Mouse (Mus musculus) MEL (cell line): ENCODE data around the gene Arhgap23. TPM values are rescaled to one million over a fixed set of nuclear protein-coding genes. Genes with fewer than 3 reads are reported as not detected.
A peak's percentile ranks its signal among the peaks of the same experiment; 100 is the strongest.

Experiments used
- DNase-seq: peaks from one replicate; pipeline ENCODE4 v3.0.0; 2011; ENCODE audit warnings: low read depth, low spot score
- H3K27ac ChIP-seq: 2 replicates; pipeline ENCODE4 v1.5.1; 2012; ENCODE audit warnings: low read depth, mild to moderate bottlenecking, control low read depth, low read length, moderate library complexity; ENCODE audit not compliant: control insufficient read depth
- H3K27me3 ChIP-seq, 2 experiments: fragments of 150-350 bp in 1 of 2; sonication (generic) in 1 of 2; 2 replicates each; pipeline ENCODE4 v1.6.1; 2012; ENCODE audit warnings: low read length in 2 of 2, mild to moderate bottlenecking in 2 of 2, improper control_type of control experiment in 1 of 2, moderate library complexity in 1 of 2; ENCODE audit not compliant: insufficient read depth in 2 of 2, control insufficient read depth in 1 of 2
- H3K36me3 ChIP-seq, 2 experiments: 2 replicates each; pipeline ENCODE4 v1.6.1; 2012 to 2014; ENCODE audit warnings: low read length in 2 of 2, improper control_type of control experiment in 1 of 2, inconsistent platforms in 1 of 2, mild to moderate bottlenecking in 1 of 2; ENCODE audit not compliant: insufficient read depth in 2 of 2, control insufficient read depth in 1 of 2
- H3K4me1 ChIP-seq, 2 experiments: fragments of 150-350 bp in 1 of 2; sonication (generic) in 1 of 2; 2 replicates each; pipeline ENCODE4 v1.6.1; 2012; ENCODE audit warnings: low read length in 2 of 2, improper control_type of control experiment in 1 of 2, mild to moderate bottlenecking in 1 of 2; ENCODE audit not compliant: insufficient read depth in 2 of 2, control insufficient read depth in 1 of 2
- H3K4me3 ChIP-seq, 2 experiments: fragments of 150-350 bp in 1 of 2; sonication (generic) in 1 of 2; 2 replicates each; pipeline ENCODE4 v1.5.1; 2012; ENCODE audit warnings: low read depth in 2 of 2, low read length in 2 of 2, mild to moderate bottlenecking in 2 of 2, moderate library complexity in 2 of 2, control low read depth in 1 of 2, improper control_type of control experiment in 1 of 2; ENCODE audit not compliant: control insufficient read depth in 1 of 2, insufficient read depth in 1 of 2
- H3K79me2 ChIP-seq: 2 replicates; pipeline ENCODE4 v1.6.1; 2012; ENCODE audit warnings: mild to moderate bottlenecking, low read length, moderate library complexity; ENCODE audit not compliant: control insufficient read depth, poor library complexity, insufficient read depth
- H3K9ac ChIP-seq: 2 replicates; pipeline ENCODE4 v1.6.1; 2012; ENCODE audit warnings: low read depth, mild to moderate bottlenecking, control low read depth, low read length, moderate library complexity; ENCODE audit not compliant: control insufficient read depth, poor library complexity, severe bottlenecking
- H3K9me3 ChIP-seq: fragments of 150-350 bp; sonication (generic); replicated peaks from 2 replicates; pipeline ENCODE4 v1.6.1; 2012; ENCODE audit warnings: mild to moderate bottlenecking, low read length, improper control_type of control experiment, moderate library complexity; ENCODE audit not compliant: insufficient read depth
- BHLHE40 ChIP-seq: IDR thresholded peaks from 2 replicates; pipeline ENCODE4 v1.6.1; 2012; ENCODE audit warnings: low read depth, mild to moderate bottlenecking, inconsistent platforms, low read length, improper control_type of control experiment, borderline replicate concordance
- CTCF ChIP-seq, 3 experiments: IDR thresholded peaks in 2 of 3; conservative IDR thresholded peaks in 1 of 3; 2 replicates each; pipeline ENCODE4 v1.5.1; 2011 to 2012; ENCODE audit warnings: low read length in 3 of 3, low read depth in 2 of 3, mild to moderate bottlenecking in 2 of 3, improper control_type of control experiment in 1 of 3, inconsistent platforms in 1 of 3, mixed read lengths in 1 of 3, moderate library complexity in 1 of 3; ENCODE audit not compliant: control insufficient read depth in 1 of 3, insufficient read depth in 1 of 3, poor library complexity in 1 of 3, severe bottlenecking in 1 of 3
- E2F4 ChIP-seq: IDR thresholded peaks from 2 replicates; pipeline ENCODE4 v1.6.1; 2011; ENCODE audit warnings: low read depth, low read length, improper control_type of control experiment, borderline replicate concordance
- EP300 ChIP-seq, 2 experiments: IDR thresholded peaks; 2 replicates each; pipeline ENCODE4 v1.6.1; 2011; ENCODE audit warnings: improper control_type of control experiment in 2 of 2, low read length in 2 of 2, low read depth in 1 of 2, mild to moderate bottlenecking in 1 of 2
- ETS1 ChIP-seq: IDR thresholded peaks from 2 replicates; pipeline ENCODE4 v1.6.1; 2012; ENCODE audit warnings: low read depth, mild to moderate bottlenecking, inconsistent platforms, low read length, improper control_type of control experiment, moderate library complexity
- HCFC1 ChIP-seq: IDR thresholded peaks from 2 replicates; pipeline ENCODE4 v1.6.1; 2012; ENCODE audit warnings: low read depth, mild to moderate bottlenecking, inconsistent platforms, low read length, improper control_type of control experiment, moderate library complexity
- JUND ChIP-seq: IDR thresholded peaks from 2 replicates; pipeline ENCODE4 v1.6.1; 2011; ENCODE audit warnings: low read depth, mild to moderate bottlenecking, improper control_type of control experiment, low read length
- MAFK ChIP-seq: IDR thresholded peaks from 2 replicates; pipeline ENCODE4 v1.6.1; 2011; ENCODE audit warnings: low read depth, mild to moderate bottlenecking, low read length, improper control_type of control experiment, borderline replicate concordance
- MAX ChIP-seq: IDR thresholded peaks from 2 replicates; pipeline ENCODE4 v1.6.1; 2011; ENCODE audit warnings: low read length, improper control_type of control experiment
- MEF2A ChIP-seq: IDR thresholded peaks from 2 replicates; pipeline ENCODE4 v1.6.1; 2014; ENCODE audit warnings: low read depth, mild to moderate bottlenecking, inconsistent platforms, low read length, improper control_type of control experiment; ENCODE audit not compliant: poor library complexity, insufficient replicate concordance, severe bottlenecking; ENCODE audit errors: extremely low read depth
- MXI1 ChIP-seq: IDR thresholded peaks from 2 replicates; pipeline ENCODE4 v1.6.1; 2011; ENCODE audit warnings: mild to moderate bottlenecking, low read depth, low read length, improper control_type of control experiment
- MYB ChIP-seq: IDR thresholded peaks from 2 replicates; pipeline ENCODE4 v1.6.1; 2011; ENCODE audit warnings: mild to moderate bottlenecking, low read depth, low read length, improper control_type of control experiment
- NELFE ChIP-seq: IDR thresholded peaks from 2 replicates; pipeline ENCODE4 v1.6.1; 2011; ENCODE audit warnings: low read depth, low read length, improper control_type of control experiment
- NRF1 ChIP-seq: IDR thresholded peaks from 2 replicates; pipeline ENCODE4 v1.6.1; 2014; ENCODE audit warnings: low read depth, mild to moderate bottlenecking, inconsistent platforms, low read length, improper control_type of control experiment, moderate library complexity; ENCODE audit not compliant: poor library complexity, insufficient read depth, severe bottlenecking
- POLR2A ChIP-seq, 2 experiments: IDR thresholded peaks; 2 replicates each; pipeline ENCODE4 v1.6.1; 2011 to 2012; ENCODE audit warnings: low read length in 2 of 2, mild to moderate bottlenecking in 2 of 2, control low read depth in 1 of 2, improper control_type of control experiment in 1 of 2, low read depth in 1 of 2, moderate library complexity in 1 of 2; ENCODE audit not compliant: control insufficient read depth in 1 of 2, insufficient read depth in 1 of 2, poor library complexity in 1 of 2
- POLR2AphosphoS2 ChIP-seq: IDR thresholded peaks from 2 replicates; pipeline ENCODE4 v1.6.1; 2011; ENCODE audit warnings: low read length, improper control_type of control experiment
- POLR2AphosphoS5 ChIP-seq: IDR thresholded peaks from 2 replicates; pipeline ENCODE4 v1.6.1; 2012; ENCODE audit warnings: low read depth, borderline replicate concordance, mild to moderate bottlenecking, inconsistent platforms, low read length, moderate library complexity, mixed read lengths
- RCOR1 ChIP-seq: IDR thresholded peaks from 2 replicates; pipeline ENCODE4 v1.6.1; 2012; ENCODE audit warnings: low read depth, mild to moderate bottlenecking, inconsistent platforms, low read length, improper control_type of control experiment
- SIN3A ChIP-seq: IDR thresholded peaks from 2 replicates; pipeline ENCODE4 v1.6.1; 2012; ENCODE audit warnings: low read length, improper control_type of control experiment, inconsistent platforms
- TBP ChIP-seq: IDR thresholded peaks from 2 replicates; pipeline ENCODE4 v1.8.0; 2011; ENCODE audit warnings: low read depth, low read length, improper control_type of control experiment
- TCF12 ChIP-seq: IDR thresholded peaks from 2 replicates; pipeline ENCODE4 v1.6.1; 2014; ENCODE audit warnings: low read depth, mild to moderate bottlenecking, inconsistent platforms, low read length, improper control_type of control experiment, moderate library complexity
- USF2 ChIP-seq, 2 experiments: IDR thresholded peaks; 2 replicates each; pipeline ENCODE4 v1.6.1; 2011 to 2012; ENCODE audit warnings: improper control_type of control experiment in 2 of 2, low read length in 2 of 2, borderline replicate concordance in 1 of 2, inconsistent platforms in 1 of 2, low read depth in 1 of 2, mild to moderate bottlenecking in 1 of 2; ENCODE audit not compliant: insufficient read depth in 1 of 2
- ZC3H11A ChIP-seq: IDR thresholded peaks from 2 replicates; pipeline ENCODE4 v1.6.1; 2012; ENCODE audit warnings: low read depth, mild to moderate bottlenecking, inconsistent platforms, low read length, improper control_type of control experiment
- polyA plus RNA-seq, 2 experiments: library from polyadenylated mRNA; stranded (reverse) in 1 of 2; unstranded in 1 of 2; fragments of >175 nt in 1 of 2; fragments of >200 nt in 1 of 2; gene quantifications; 2 replicates each; pipeline versions ENCODE4 v1.2.1 to v1.2.4; 2012; ENCODE audit warnings: low replicate concordance in 2 of 2, low read depth in 1 of 2; ENCODE audit not compliant: insufficient read length in 2 of 2, insufficient read depth in 1 of 2, missing spikeins in 1 of 2
- total RNA-seq: library from RNA; depleted of rRNA; stranded (reverse); fragments of 300-350 nt; gene quantifications from 2 replicates; pipeline ENCODE4 v1.2.3, GENCODE M21; 2012; rRNA removed

The Arhgap23 gene
- 1.7 and 1.8 TPM in 2 replicates for total RNA-seq
- polyA plus RNA-seq: 1 to 10 TPM in 1 of 2 experiments, not detected in 1; 7.5 TPM

DNA sequence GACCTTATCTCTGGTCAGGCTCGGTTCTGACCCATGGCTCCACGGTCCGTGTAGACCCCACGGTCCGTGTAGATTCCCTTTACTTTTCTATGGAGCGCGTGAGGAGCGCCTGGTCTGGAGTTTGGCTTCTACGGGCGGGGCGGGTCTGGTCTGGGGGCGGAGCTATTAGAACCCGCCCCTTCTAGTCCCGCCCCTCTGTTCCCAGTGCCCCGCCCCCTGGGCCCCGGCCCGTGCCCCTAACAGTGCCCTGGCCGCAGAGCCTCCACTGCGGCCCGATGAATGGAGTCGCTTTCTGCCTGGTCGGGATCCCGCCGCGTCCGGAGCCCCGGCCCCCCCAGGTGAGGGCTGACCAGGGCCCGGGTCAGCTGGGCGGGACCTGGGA, at the start of gene Arhgap23:
TSS of gene Arhgap23 (plus strand) at position 204 of the 382 bp plus-strand sequence.
- DNase-seq: peak; percentile 79
- TF ChIP-seq NELFE (peak; percentile 28), TCF12 (0 out of 2 replicates have a peak, but pooled peaks have one; percentile 3), EP300 (IDR thresholded peaks at IDR 0.05; ENCODE audit: low read depth in 1 of 2, low read length in 2 of 2) (no peak), POLR2A (IDR thresholded peaks at IDR 0.05; ENCODE audit: control insufficient read depth in 1 of 2, insufficient read depth in 1 of 2, low read depth in 1 of 2, low read length in 2 of 2, poor library complexity in 1 of 2) (peak in 1 of 2 experiments; percentile 47; a peak in 1 of 4 replicates), SIN3A (0 out of 2 replicates have a peak, but pooled peaks have one; percentile 16), MAX (no peak), CTCF (IDR thresholded peaks at IDR 0.05 in 2 of 3, conservative IDR thresholded peaks at IDR 0.05 in 1 of 3; ENCODE audit: control insufficient read depth in 1 of 3, insufficient read depth in 1 of 3, low read depth in 2 of 3, low read length in 3 of 3, poor library complexity in 1 of 3, severe bottlenecking in 1 of 3) (0 out of 6 replicates have a peak, but pooled peaks of 1 of the 3 experiments have one; percentile 1), BHLHE40 (no peak)
- Histone ChIP-seq H3K9ac (peak within 1 kb of the TSS; percentile 79), H3K9me3 (no peaks in the 10 kb centered on the region), H3K27me3 (no peaks in the 10 kb centered on the region), H3K36me3 (peaks cover 0 to 2% of the 10 kb centered on the region in 2 experiments; a peak in 1 of 4 replicates), H3K27ac (0 out of 2 replicates have a peak within 1 kb of the TSS, but pooled peaks have one; percentile 6), H3K79me2 (peaks cover 3% of the 10 kb centered on the region; the same call in 1 of the 2 replicates), H3K4me1 (peaks cover 2 to 5% of the 10 kb centered on the region in 2 experiments; a peak in 1 of 4 replicates), H3K4me3 (peak within 1 kb of the TSS; percentile 84 to 99)

DNA sequence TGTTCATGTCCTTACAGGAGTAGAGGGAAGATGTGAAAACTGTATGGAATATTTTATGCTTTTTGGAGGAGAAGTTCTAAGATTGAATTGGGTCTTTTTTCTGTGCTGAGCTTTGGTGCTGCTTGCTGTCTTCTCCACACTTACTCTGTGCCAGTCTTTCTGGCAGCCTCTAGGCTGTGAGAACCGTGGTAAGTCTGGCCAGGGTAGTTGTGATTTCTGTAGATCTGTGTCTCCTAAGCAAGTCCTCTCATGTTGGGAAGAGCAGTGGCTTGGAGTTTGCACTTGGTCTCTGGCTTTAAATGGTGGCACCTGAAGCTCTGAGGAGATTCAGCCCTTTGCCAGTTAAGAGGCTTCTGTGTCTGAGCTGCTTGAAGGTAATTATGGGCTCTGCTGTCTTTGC, 49.8 kb upstream of the Arhgap23 start:
- peaks cover 9 to 28% of the 10 kb centered on the region in 2 experiments for H3K4me1 ChIP-seq
- H3K27me3 ChIP-seq: no peaks in the 10 kb centered on the region
- no peaks in the 10 kb centered on the region for H3K9me3 ChIP-seq
- no peak overlapping the region for H3K27ac ChIP-seq
- H3K36me3 ChIP-seq: peaks cover 5 to 15% of the 10 kb centered on the region in 2 experiments
- H3K79me2 ChIP-seq: peaks cover 65% of the 10 kb centered on the region
- H3K4me3 ChIP-seq: no peak overlapping the region; a peak in 1 of 4 replicates
- no peak overlapping the region for H3K9ac ChIP-seq
- TF ChIP-seq JUND (no peak), SIN3A (no peak), POLR2AphosphoS5 (no peak)
- no peak for DNase-seq

DNA sequence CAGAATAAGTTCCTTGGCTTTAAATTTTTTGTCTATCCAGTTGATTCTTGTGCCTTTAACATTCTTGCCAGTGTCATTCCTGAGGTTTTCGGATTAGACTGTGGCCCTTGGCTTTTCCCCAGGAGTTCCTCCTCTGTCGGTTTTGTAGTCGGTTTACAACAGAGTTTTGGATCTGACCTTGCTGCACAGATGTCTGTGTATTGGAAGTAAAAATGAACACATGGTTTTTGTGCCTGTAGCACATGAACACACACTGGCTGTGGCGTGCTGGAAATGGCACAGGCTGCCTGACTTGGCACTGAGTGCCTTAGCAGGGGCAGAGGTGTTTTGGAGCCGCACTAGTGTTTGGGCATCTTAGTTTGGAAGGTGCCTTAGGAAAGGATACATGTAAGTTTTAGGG, 46.8 kb upstream of the Arhgap23 start:
- no peak overlapping the region for H3K27ac ChIP-seq
- no peak for DNase-seq
- no peaks in the 10 kb centered on the region for H3K27me3 ChIP-seq
- no peak overlapping the region for H3K4me3 ChIP-seq
- TF ChIP-seq SIN3A: no peak
- TF ChIP-seq MXI1: no peak
- TF ChIP-seq HCFC1: no peak
- TF ChIP-seq TBP: no peak
- TF ChIP-seq RCOR1: no peak
- TF ChIP-seq NELFE: no peak
- no peak for TF ChIP-seq POLR2AphosphoS5
- TF ChIP-seq JUND: no peak
- TF ChIP-seq ZC3H11A: no peak
- no peak for TF ChIP-seq CTCF (IDR thresholded peaks at IDR 0.05 in 2 of 3, conservative IDR thresholded peaks at IDR 0.05 in 1 of 3; ENCODE audit: control insufficient read depth in 1 of 3, insufficient read depth in 1 of 3, low read depth in 2 of 3, low read length in 3 of 3, poor library complexity in 1 of 3, severe bottlenecking in 1 of 3)
- TF ChIP-seq BHLHE40: no peak
- TF ChIP-seq USF2 (IDR thresholded peaks at IDR 0.05; ENCODE audit: borderline replicate concordance in 1 of 2, insufficient read depth in 1 of 2, low read depth in 1 of 2, low read length in 2 of 2): no peak
- no peak for TF ChIP-seq MEF2A
- no peak for TF ChIP-seq POLR2AphosphoS2
- no peak for TF ChIP-seq E2F4
- no peak for TF ChIP-seq MAX
- TF ChIP-seq MYB: no peak
- no peak for TF ChIP-seq MAFK
- no peak for TF ChIP-seq ETS1
- TF ChIP-seq NRF1: no peak
- H3K9me3 ChIP-seq: no peaks in the 10 kb centered on the region
- no peak overlapping the region for H3K9ac ChIP-seq
- H3K79me2 ChIP-seq: peaks cover 53% of the 10 kb centered on the region
- peaks cover 9 to 20% of the 10 kb centered on the region in 2 experiments for H3K4me1 ChIP-seq
- H3K36me3 ChIP-seq: peaks cover 5 to 9% of the 10 kb centered on the region in 2 experiments
